Mouse (Mus musculus): ENCODE results near the gene Mapk1.

Mapk1 gene

DNA sequence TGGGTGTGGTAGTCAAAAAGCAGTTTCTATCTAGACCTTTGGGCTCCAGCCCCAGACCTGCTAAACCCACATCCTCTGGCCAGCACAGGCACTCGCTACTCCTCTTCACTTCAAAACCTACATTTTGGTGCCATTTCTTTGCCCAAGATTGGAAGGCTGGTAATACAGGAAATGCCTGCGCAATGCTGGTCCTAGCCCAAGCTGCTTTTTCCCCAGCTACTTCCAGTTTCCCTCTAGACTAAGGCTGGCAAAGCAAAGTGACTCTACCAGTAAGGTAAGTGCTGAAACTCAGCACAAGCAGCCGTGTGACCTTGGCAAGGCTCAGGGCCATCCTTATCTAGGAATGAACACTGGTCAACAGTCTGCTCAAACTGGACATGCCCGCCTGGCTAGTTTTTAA is 102.5 kb downstream of the Mapk1 start:
- no peak for DNase-seq (ENCODE audit: low spot score)

DNA sequence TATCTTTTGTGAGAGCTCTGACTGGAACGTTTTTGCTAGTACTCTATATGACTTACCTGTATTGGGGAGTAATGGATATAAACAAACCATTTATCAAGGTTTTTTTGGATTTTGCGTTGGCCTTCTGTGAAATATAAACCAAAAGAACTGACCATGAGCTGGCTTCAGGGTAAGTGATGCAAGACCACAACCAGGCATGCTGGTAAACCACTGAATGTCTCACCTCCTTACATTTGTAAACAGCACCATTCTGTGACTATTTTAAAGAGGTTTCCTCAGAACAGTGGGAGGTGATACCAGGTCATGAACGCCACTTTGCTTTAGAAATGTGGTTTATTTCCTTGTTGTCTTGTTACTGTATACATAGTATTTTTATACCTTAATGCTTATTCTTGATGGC is 103.1 kb downstream of the Mapk1 start:
- no peak for DNase-seq (ENCODE audit: low spot score)

DNA sequence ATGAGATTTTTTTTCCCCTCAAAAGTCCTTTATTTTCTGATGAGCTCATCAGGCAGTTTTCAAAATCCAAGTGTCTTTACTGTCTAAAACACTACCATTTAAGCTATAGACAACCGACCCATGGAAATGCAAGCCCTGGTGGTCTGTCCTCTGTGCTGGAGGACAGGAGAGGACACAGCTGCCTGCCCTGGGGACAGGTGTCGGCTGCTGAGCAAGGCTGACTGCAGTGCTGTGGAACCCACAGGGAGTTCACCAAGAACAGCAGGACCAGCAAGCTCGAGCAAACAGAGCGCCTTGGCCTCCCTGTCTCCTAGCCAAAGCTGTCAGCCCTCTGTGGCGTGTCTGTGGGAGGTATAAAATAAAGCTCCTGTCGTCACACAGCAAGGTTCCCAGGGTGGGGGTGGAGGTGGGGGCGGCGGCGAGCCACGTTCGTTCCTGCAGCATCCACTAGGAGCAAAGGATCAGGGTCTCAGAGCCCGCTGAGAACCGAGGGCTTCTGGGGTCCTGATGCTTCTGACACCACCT is 103.5 kb downstream of the Mapk1 start:
- no peak for DNase-seq (ENCODE audit: low spot score)

DNA sequence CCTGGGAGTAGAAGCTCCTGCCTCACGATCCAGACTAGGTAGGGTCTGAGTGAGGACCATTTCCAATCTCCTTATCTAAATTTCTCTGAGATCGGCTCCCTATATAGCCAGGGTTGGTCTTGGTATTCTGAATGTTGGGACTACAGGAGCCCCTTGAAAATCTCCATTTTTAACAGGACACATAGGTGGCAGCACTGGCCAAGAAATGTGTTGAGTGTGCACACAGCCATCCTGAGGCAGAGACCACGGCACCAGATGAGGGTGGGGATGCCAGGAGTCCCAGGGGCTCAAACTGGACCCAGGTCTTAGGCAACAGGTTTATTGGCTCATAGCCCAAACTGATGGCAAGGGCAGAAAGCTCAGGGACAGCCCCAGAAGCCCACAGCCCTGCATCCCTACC is 105.2 kb downstream of the Mapk1 start:
- no peak for DNase-seq (ENCODE audit: low spot score)

DNA sequence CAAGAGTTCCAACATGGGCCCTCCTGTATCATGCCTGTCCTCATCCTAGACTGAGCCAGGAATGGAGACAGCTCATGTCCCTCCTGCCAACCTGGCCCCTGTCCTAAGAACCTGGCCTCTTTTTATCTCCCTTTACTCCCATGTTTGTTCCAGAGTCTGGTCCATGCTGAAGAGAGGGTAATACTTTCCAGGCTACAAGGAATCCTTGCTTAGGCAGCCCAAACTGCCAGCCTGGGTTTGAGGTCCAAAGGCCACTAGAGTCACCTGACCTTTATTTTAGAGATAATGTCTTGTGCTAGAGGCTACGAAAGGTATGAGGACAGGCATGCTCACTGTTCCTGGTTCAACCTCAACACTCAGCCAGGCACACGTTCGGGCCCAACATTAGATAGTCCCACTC is 113.8 kb downstream of the Mapk1 start:
- DNase-seq (ENCODE audit: low spot score) = no peak

All from urinary bladder, postnatal 25 days (tissue).